Mouse (Mus musculus) lung, embryonic 14.5 days (tissue): Measurements from ENCODE around the gene Ghdc. TPM values are rescaled to one million over a fixed set of nuclear protein-coding genes. Genes with fewer than 3 reads are reported as not detected.

Experiments
- ATAC-seq: fragments of 200-750 bp; cut with Nextera tagmentation; 2 replicates; pipeline ENCODE4 v1.8.0; 2017; ENCODE audit warnings: mild to moderate bottlenecking, moderate TSS enrichment, moderate library complexity; ENCODE audit not compliant: insufficient read depth
- DNase-seq: peaks from one replicate; pipeline ENCODE4 v3.0.0-alpha.2; 2015
- H3K27ac ChIP-seq: fragments of 300-500 bp; sonication (generic); 2 replicates; pipeline ENCODE4 v1.5.1; 2014; ENCODE audit warnings: low read depth, mild to moderate bottlenecking, moderate library complexity
- H3K27me3 ChIP-seq: fragments of 300-500 bp; sonication (generic); 2 replicates; pipeline ENCODE4 v1.6.1; 2014; ENCODE audit warnings: low read length, control low read depth; ENCODE audit not compliant: insufficient read depth
- H3K36me3 ChIP-seq: fragments of 300-500 bp; sonication (generic); 2 replicates; pipeline ENCODE4 v1.6.1; 2014; ENCODE audit warnings: control low read depth; ENCODE audit not compliant: insufficient read depth
- H3K4me1 ChIP-seq: fragments of 300-500 bp; sonication (generic); 2 replicates; pipeline ENCODE4 v1.6.1; 2014; ENCODE audit warnings: antibody characterized with exemption, control low read depth; ENCODE audit not compliant: insufficient read depth
- H3K4me2 ChIP-seq: fragments of 300-500 bp; sonication (generic); 2 replicates; pipeline ENCODE4 v1.6.1; 2014; ENCODE audit warnings: mild to moderate bottlenecking
- H3K4me3 ChIP-seq: fragments of 300-500 bp; sonication (generic); 2 replicates; pipeline ENCODE4 v1.5.1; 2014; ENCODE audit warnings: low read depth, low read length
- H3K9ac ChIP-seq: fragments of 300-500 bp; sonication (generic); 2 replicates; pipeline ENCODE4 v1.6.1; 2014
- H3K9me3 ChIP-seq: fragments of 300-500 bp; sonication (generic); 2 replicates; pipeline ENCODE4 v1.6.1; 2016; ENCODE audit warnings: low read depth, low read length, control low read depth
- CTCF ChIP-seq: IDR thresholded peaks from 2 replicates; pipeline ENCODE4 v1.5.1; 2016; ENCODE audit warnings: antibody characterized with exemption, low read depth
- whole genome bisulfite sequencing: fragments of 180-500 bp; shearing (Covaris S2); extraction: QIAGEN DNeasy Blood & Tissue Kit; methylation state at CpG from one replicate; pipeline ENCODE4 v1.1.7; 2014; 5-methylcytosine and 5-hydroxymethylcytosine counted together
- polyA plus RNA-seq: library from polyadenylated mRNA; unstranded; fragments of >200 nt; fragmentation: Nextera tagmentation; extraction: Ambion mirVana; gene quantifications from 2 replicates; pipeline ENCODE4 v1.2.1, GENCODE M21; 2014

Ghdc gene
- polyA plus RNA-seq, 1 experiment from 2014 or later, result 2.9 TPM

- ATAC-seq (no peak), DNase-seq (no peak)
- Histone ChIP-seq H3K9me3 (no peaks in the 10 kb centered on the region), H3K4me2 (no peak overlapping the region), H3K4me1 (no peaks in the 10 kb centered on the region), H3K36me3 (no peaks in the 10 kb centered on the region), H3K27ac (no peak overlapping the region), H3K27me3 (no peaks in the 10 kb centered on the region), H3K4me3 (no peak overlapping the region), H3K9ac (no peak overlapping the region)
- 87% methylated on average over 5 of the region's 5 CpGs for WGBS
- no peak for TF ChIP-seq CTCF
These were observed 2.9 kb downstream of the Ghdc start for GRCm38 (mm10) chr11:100767871-100768270.

- Histone ChIP-seq H3K27me3 (peaks cover 11% of the 10 kb centered on the region), H3K9me3 (no peaks in the 10 kb centered on the region), H3K4me3 (no peak overlapping the region), H3K4me2 (no peak overlapping the region), H3K9ac (no peak overlapping the region), H3K4me1 (no peaks in the 10 kb centered on the region), H3K36me3 (no peaks in the 10 kb centered on the region), H3K27ac (no peak overlapping the region)
- DNase-seq (no peak), ATAC-seq (no peak)
- no peak for TF ChIP-seq CTCF
- WGBS, result 77% methylated on average over 9 of the region's 9 CpGs
These were observed 4.0 kb downstream of the Ghdc start for GRCm38 (mm10) chr11:100766726-100767125.

- Histone ChIP-seq H3K4me2 (peak within 1 kb of the TSS; percentile 76), H3K36me3 (no peaks in the 10 kb centered on the region), H3K4me3 (peak within 1 kb of the TSS; percentile 40), H3K9ac (peak within 1 kb of the TSS; percentile 40), H3K9me3 (no peaks in the 10 kb centered on the region), H3K4me1 (no peaks in the 10 kb centered on the region; the same call in 1 of the 2 replicates), H3K27me3 (peaks cover 43% of the 10 kb centered on the region), H3K27ac (no peak within 1 kb of the TSS)
- ATAC-seq (no peak), DNase-seq (no peak)
- WGBS, result 76% methylated on average over 7 of the region's 7 CpGs
- no peak for TF ChIP-seq CTCF
These were observed 7.9 kb downstream of the Ghdc start, which contains the start of gene Hcrt for GRCm38 (mm10) chr11:100762831-100763230. Hcrt (minus strand) TSS chr11:100762931.

- H3K27ac ChIP-seq, result no peak overlapping the region
- H3K9ac ChIP-seq, result peak overlapping the region; percentile 40
- DNase-seq (peak; percentile 87), ATAC-seq (peak; percentile 67)
- peak overlapping the region; percentile 76 for H3K4me2 ChIP-seq
- no peaks in the 10 kb centered on the region for H3K9me3 ChIP-seq
- H3K36me3 ChIP-seq, result no peaks in the 10 kb centered on the region
- peaks cover 48% of the 10 kb centered on the region for H3K27me3 ChIP-seq
- WGBS, result 1% methylated on average over 27 of the region's 27 CpGs
- no peaks in the 10 kb centered on the region; the same call in 1 of the 2 replicates for H3K4me1 ChIP-seq
- H3K4me3 ChIP-seq, result peak overlapping the region; percentile 40
- peak; percentile 75 for TF ChIP-seq CTCF
These were observed 9.2 kb downstream of the Ghdc start for GRCm38 (mm10) chr11:100761547-100762045.

- Histone ChIP-seq H3K4me2 (peak within 1 kb of the TSS; percentile 58), H3K4me1 (no peaks in the 10 kb centered on the region; the same call in 1 of the 2 replicates), H3K9me3 (no peaks in the 10 kb centered on the region), H3K9ac (no peak within 1 kb of the TSS), H3K36me3 (no peaks in the 10 kb centered on the region), H3K27ac (no peak within 1 kb of the TSS), H3K27me3 (peaks cover 48% of the 10 kb centered on the region), H3K4me3 (peak within 1 kb of the TSS; percentile 27)
- DNase-seq, result peak; percentile 47
- TF ChIP-seq CTCF, result no peak
- peak; percentile 19; the same call in 1 of the 2 replicates for ATAC-seq
- under 1% methylated on average over 46 of the region's 51 CpGs for WGBS
These were observed 11.0 kb downstream of the Ghdc start, which contains the start of gene Kcnh4 for GRCm38 (mm10) chr11:100759611-100760233. Kcnh4 (minus strand) TSS chr11:100759942.

- no peak for TF ChIP-seq CTCF
- 2% methylated on average over 35 of the region's 35 CpGs for WGBS
- Histone ChIP-seq H3K9me3 (no peaks in the 10 kb centered on the region), H3K4me2 (peak overlapping the region; percentile 58), H3K4me3 (peak overlapping the region; percentile 27; the same call in 1 of the 2 replicates), H3K27me3 (peaks cover 48% of the 10 kb centered on the region), H3K36me3 (no peaks in the 10 kb centered on the region), H3K9ac (no peak overlapping the region), H3K27ac (no peak overlapping the region), H3K4me1 (no peaks in the 10 kb centered on the region; the same call in 1 of the 2 replicates)
- peak; percentile 39; the same call in 1 of the 2 replicates for ATAC-seq
- DNase-seq, result peak; percentile 82
These were observed 11.8 kb downstream of the Ghdc start for GRCm38 (mm10) chr11:100758707-100759610.
